Mouse (Mus musculus) liver, postnatal 0 days (tissue): ENCODE results near the gene Surf1. TPM values are rescaled to one million over a fixed set of nuclear protein-coding genes. Genes with fewer than 3 reads are reported as not detected.

ENCODE experiments used
- ATAC-seq: fragments of 200-750 bp; cut with Nextera tagmentation; 2 replicates; pipeline ENCODE4 v1.8.0; 2017; ENCODE audit warnings: mild to moderate bottlenecking, moderate library complexity
- DNase-seq: peaks from one replicate; pipeline ENCODE4 v3.0.0-alpha.2; 2016
- H3K27ac ChIP-seq: fragments of 300-500 bp; sonication (generic); 2 replicates; pipeline ENCODE4 v1.5.1; 2014; ENCODE audit warnings: antibody characterized with exemption, moderate library complexity, mild to moderate bottlenecking, low read depth
- H3K27me3 ChIP-seq: fragments of 300-500 bp; sonication (generic); 2 replicates; pipeline ENCODE4 v1.6.1; 2014; ENCODE audit warnings: low read length, control low read depth, mixed read lengths; ENCODE audit not compliant: insufficient read depth
- H3K36me3 ChIP-seq: fragments of 300-500 bp; sonication (generic); replicated peaks from 2 replicates; pipeline ENCODE4 v1.6.1; 2014; ENCODE audit warnings: mild to moderate bottlenecking, control low read depth, low read length, moderate library complexity, mixed read lengths; ENCODE audit not compliant: insufficient read depth
- H3K4me1 ChIP-seq: fragments of 300-500 bp; sonication (generic); 2 replicates; pipeline ENCODE4 v1.6.1; 2014; ENCODE audit warnings: antibody characterized with exemption, mild to moderate bottlenecking, control low read depth; ENCODE audit not compliant: insufficient read depth
- H3K4me2 ChIP-seq: fragments of 300-500 bp; sonication (generic); 2 replicates; pipeline ENCODE4 v1.6.1; 2014; ENCODE audit warnings: low read depth, mild to moderate bottlenecking, low read length, moderate library complexity, mixed read lengths
- H3K4me3 ChIP-seq: fragments of 300-500 bp; sonication (generic); 2 replicates; pipeline ENCODE4 v1.5.1; 2014; ENCODE audit warnings: low read depth, low read length
- H3K9ac ChIP-seq: fragments of 300-500 bp; sonication (generic); replicated peaks from 2 replicates; pipeline ENCODE4 v1.6.1; 2014; ENCODE audit warnings: mild to moderate bottlenecking, moderate library complexity
- H3K9me3 ChIP-seq: fragments of 300-500 bp; sonication (generic); 2 replicates; pipeline ENCODE4 v1.6.1; 2016; ENCODE audit warnings: mild to moderate bottlenecking, control low read depth, low read length, mixed read lengths
- CTCF ChIP-seq: sonication (generic); IDR thresholded peaks from 2 replicates; pipeline ENCODE4 v1.5.1; 2016; ENCODE audit warnings: antibody characterized with exemption, low read depth
- EP300 ChIP-seq: IDR thresholded peaks from 2 replicates; pipeline ENCODE4 v1.6.1; 2016; ENCODE audit warnings: antibody characterized with exemption, low read depth, mild to moderate bottlenecking
- WGBS: fragments of 180-500 bp; shearing (Covaris S2); extraction: QIAGEN DNeasy Blood & Tissue Kit; methylation state at CpG from one replicate; pipeline ENCODE4 v1.1.7; 2014; ENCODE audit not compliant: insufficient replicate concordance; 5-methylcytosine and 5-hydroxymethylcytosine counted together
- polyA plus RNA-seq: library from polyadenylated mRNA; unstranded; fragments of >200 nt; fragmentation: Nextera tagmentation; extraction: Ambion mirVana; gene quantifications from 2 replicates; pipeline ENCODE4 v1.2.1, GENCODE M21; 2015

Gene Surf1
- polyA plus RNA-seq, 1 experiment from 2014 or later: 29.8 TPM

DNA sequence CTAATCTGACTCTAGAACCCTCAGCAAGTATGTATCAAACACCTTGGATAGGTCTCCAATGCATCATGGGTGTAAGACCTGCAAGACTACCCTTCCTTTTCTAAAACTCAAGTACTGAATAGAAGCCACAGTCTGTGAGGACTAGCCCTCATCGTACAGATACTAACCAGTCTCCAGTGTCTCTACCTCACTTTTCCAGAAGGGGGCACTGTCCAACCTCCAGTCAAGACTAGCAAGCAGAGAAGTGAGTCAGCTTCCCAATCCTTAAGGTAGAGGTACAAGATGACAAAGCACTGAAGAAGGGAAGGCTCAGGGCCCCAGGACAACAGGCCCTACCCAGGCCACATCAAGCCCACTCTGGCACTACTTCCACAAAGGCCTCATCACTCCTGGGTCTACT, 14.1 kb upstream of the Surf1 start:
- Histone ChIP-seq H3K36me3 (peaks cover 34% of the 10 kb centered on the region), H3K27me3 (no peaks in the 10 kb centered on the region), H3K4me1 (peaks cover 38% of the 10 kb centered on the region), H3K4me2 (0 out of 2 replicates have a peak overlapping the region, but pooled peaks have one; percentile 16), H3K4me3 (no peak overlapping the region), H3K27ac (peak overlapping the region; percentile 23; the same call in 1 of the 2 replicates), H3K9ac (0 out of 2 replicates have a peak overlapping the region, but pooled peaks have one; percentile 27), H3K9me3 (no peaks in the 10 kb centered on the region)
- no peak for TF ChIP-seq EP300
- TF ChIP-seq CTCF: peak; percentile 91
- ATAC-seq (no peak), DNase-seq (peak; percentile 75)
- 19% methylated on average over 1 of the region's 1 CpGs for WGBS

DNA sequence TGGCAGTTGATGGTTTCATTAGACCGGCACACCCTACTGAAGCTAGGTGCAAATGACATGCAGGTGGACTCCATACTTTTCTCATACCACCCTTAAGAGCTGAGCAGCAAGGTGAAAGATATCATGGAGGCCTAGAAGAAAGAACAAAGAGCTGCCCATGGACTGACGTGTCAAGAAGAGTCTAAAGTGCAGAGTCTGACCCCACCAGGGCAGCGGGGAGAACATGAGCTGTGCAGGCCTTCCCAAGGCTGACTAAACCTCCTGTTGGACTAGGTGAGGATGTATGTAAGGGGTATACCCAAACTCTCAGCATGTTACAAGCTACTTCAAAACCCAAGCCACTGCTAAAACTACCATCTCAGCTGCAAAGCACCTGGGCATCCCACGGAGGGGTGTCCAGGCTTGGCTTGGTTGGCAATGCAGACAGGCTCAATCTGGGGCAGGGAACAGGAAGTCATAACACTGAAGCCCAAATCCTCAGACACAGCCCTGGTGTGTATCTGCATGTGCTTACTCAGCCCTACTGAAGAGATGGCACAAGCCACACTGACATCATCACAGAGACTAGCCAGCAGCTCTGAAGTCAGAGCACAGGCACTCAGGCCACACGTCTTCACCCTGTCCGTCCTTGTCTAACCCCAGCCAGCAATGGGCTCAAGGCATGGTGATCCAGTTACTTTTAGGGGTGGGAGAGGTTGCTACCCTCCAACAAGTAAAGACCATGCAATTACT, 11.6 kb upstream of the Surf1 start:
- Histone ChIP-seq H3K9ac (0 out of 2 replicates have a peak overlapping the region, but pooled peaks have one; percentile 13), H3K27ac (peak overlapping the region; percentile 49; the same call in 1 of the 2 replicates), H3K36me3 (peaks cover 58% of the 10 kb centered on the region), H3K4me3 (no peak overlapping the region), H3K9me3 (no peaks in the 10 kb centered on the region), H3K4me2 (no peak overlapping the region), H3K27me3 (no peaks in the 10 kb centered on the region), H3K4me1 (peaks cover 34% of the 10 kb centered on the region)
- 69% methylated on average over 6 of the region's 6 CpGs for WGBS
- ATAC-seq: peak; percentile 18; the same call in 1 of the 2 replicates
- TF ChIP-seq CTCF (no peak), EP300 (no peak)
- DNase-seq: no peak

DNA sequence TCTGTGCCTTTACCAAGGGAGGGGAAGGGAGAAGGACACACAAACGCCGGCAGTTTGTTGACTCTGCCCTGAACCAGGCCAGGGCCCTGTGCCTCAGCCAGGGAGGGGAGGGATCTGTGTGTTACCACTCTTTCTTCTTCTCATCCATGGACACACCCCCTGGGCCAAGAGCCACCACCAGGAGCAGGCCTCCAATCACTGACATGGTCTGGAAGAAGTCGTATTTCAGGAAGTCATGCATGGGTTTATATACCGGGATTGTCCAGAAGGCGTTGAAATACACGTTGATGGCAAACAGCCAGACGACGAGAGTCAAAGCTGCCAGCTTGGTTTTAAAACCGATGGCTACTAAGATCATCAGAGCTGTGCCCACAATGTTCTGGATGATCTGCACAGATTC, 5.5 kb upstream of the Surf1 start:
- no peak overlapping the region for H3K4me2 ChIP-seq
- peaks cover 12% of the 10 kb centered on the region for H3K4me1 ChIP-seq
- DNase-seq (peak; percentile 50), ATAC-seq (peak; percentile 64)
- WGBS: 67% methylated on average over 9 of the region's 9 CpGs
- H3K4me3 ChIP-seq: no peak overlapping the region
- H3K36me3 ChIP-seq: peaks cover 85% of the 10 kb centered on the region
- no peak overlapping the region for H3K9ac ChIP-seq
- H3K9me3 ChIP-seq: no peaks in the 10 kb centered on the region
- TF ChIP-seq EP300 (no peak), CTCF (no peak)
- no peak overlapping the region for H3K27ac ChIP-seq
- H3K27me3 ChIP-seq: no peaks in the 10 kb centered on the region

DNA sequence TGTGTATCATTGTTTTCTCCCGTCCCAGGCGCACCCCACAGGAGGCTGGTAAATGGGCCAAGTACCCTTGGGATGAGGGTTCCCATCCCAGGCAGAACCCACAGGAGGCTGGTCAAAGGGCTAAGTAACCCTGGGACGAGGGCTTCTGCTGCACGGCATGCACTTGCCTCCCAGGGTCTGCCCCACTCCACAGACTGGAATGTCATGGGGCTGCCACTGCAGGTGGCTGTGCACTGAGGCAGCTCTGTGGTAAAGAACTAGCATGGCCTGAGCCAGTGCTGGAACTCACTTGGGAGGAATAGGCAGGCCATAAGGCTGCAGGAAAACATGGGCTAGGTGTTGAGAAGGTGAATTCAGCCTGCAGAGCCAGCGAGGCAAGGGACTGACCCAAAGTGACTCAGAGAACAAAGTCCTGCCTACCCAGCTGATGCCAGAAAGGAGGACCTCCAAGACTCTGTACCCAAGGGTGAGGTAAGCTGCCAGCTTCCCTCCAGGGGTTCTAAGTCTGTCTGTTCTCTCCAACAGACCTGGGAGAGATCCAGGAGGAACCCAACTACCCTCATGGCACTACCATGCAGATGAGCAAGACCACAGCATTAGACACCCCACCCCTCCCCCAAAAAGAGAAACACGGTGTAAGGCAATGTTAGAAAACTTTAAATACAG, 4.0 kb upstream of the Surf1 start:
- WGBS: 86% methylated on average over 6 of the region's 6 CpGs
- no peak overlapping the region for H3K4me2 ChIP-seq
- H3K9me3 ChIP-seq: no peaks in the 10 kb centered on the region
- ATAC-seq: no peak
- H3K4me1 ChIP-seq: peaks cover 19% of the 10 kb centered on the region
- H3K4me3 ChIP-seq: no peak overlapping the region
- DNase-seq: no peak
- no peak overlapping the region for H3K27ac ChIP-seq
- no peak overlapping the region for H3K9ac ChIP-seq
- TF ChIP-seq EP300 (no peak), CTCF (no peak)
- H3K36me3 ChIP-seq: peaks cover 72% of the 10 kb centered on the region
- H3K27me3 ChIP-seq: no peaks in the 10 kb centered on the region

DNA sequence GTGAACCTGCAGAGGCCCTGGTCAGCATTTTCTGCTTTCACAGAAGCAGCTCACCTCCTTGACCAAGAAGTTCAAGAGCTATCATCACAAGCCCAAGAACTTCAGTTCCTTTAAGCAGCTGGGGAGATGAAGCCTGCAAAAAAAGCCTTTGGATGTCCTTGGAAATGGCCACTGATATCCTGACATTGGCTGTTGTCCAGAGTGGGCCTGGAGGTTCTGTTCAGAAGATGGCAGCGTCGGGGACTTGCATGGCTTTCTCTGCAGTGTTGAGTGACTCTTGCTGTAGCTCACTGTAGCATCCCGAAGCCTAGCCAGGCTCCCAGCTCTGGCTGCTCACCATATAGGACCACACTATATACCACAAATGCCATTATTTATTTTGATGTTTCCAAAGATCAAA, 3.4 kb upstream of the Surf1 start:
- H3K27ac ChIP-seq: no peak overlapping the region
- H3K4me3 ChIP-seq: no peak overlapping the region
- H3K36me3 ChIP-seq: peaks cover 68% of the 10 kb centered on the region
- TF ChIP-seq CTCF (no peak), EP300 (no peak)
- H3K4me2 ChIP-seq: no peak overlapping the region
- WGBS: 81% methylated on average over 3 of the region's 3 CpGs
- H3K9ac ChIP-seq: no peak overlapping the region
- no peak for ATAC-seq
- no peaks in the 10 kb centered on the region for H3K9me3 ChIP-seq
- peaks cover 25% of the 10 kb centered on the region for H3K4me1 ChIP-seq
- no peak for DNase-seq
- H3K27me3 ChIP-seq: no peaks in the 10 kb centered on the region

DNA sequence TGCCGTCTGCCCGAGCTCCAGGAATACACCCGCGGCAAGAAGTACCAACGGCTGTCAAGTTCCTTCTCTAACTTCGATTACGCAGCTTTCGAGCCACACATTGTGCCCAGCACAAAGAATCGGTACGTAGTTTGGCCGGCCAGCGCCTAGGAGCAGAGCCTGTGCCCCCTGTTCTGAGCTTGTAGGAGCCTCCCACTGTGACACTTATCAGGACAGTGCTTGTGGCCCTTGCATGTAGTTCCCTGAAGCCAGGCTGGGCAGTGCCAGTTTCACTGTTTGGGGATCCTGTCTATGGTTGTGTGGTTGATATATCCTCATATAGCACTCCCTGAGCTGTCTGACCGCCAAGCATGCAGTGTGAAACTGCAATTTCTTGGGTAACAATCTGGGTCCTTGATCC, 408 bp upstream of the Surf1 start:
- DNase-seq (no peak), ATAC-seq (peak; percentile 12)
- H3K27me3 ChIP-seq: no peaks in the 10 kb centered on the region
- peak overlapping the region; percentile 70 for H3K9ac ChIP-seq
- TF ChIP-seq CTCF: no peak
- no peak for TF ChIP-seq EP300
- peaks cover 33% of the 10 kb centered on the region for H3K4me1 ChIP-seq
- no peaks in the 10 kb centered on the region for H3K9me3 ChIP-seq
- H3K4me3 ChIP-seq: peak overlapping the region; percentile 69
- WGBS: 2% methylated on average over 13 of the region's 13 CpGs
- peak overlapping the region; percentile 92 for H3K4me2 ChIP-seq
- H3K36me3 ChIP-seq: peaks cover 67% of the 10 kb centered on the region
- peak overlapping the region; percentile 76 for H3K27ac ChIP-seq
